Mouse (Mus musculus) hindbrain, embryonic 14.5 days (tissue): ENCODE results near the gene Hmgb1. TPM values are rescaled to one million over a fixed set of nuclear protein-coding genes. Genes with fewer than 3 reads are reported as not detected.

Experiments used
- ATAC-seq: fragments of 200-750 bp; cut with Nextera tagmentation; 2 replicates; pipeline ENCODE4 v1.8.0; 2017; ENCODE audit warnings: moderate number of reproducible peaks, mild to moderate bottlenecking, moderate TSS enrichment, moderate library complexity; ENCODE audit not compliant: low FRiP score
- DNase-seq: peaks from one replicate; pipeline ENCODE4 v3.0.0-alpha.2; 2015; ENCODE audit warnings: low spot score
- H3K27ac ChIP-seq: fragments of 300-500 bp; sonication (generic); 2 replicates; pipeline ENCODE4 v1.5.1; 2014; ENCODE audit warnings: mild to moderate bottlenecking, moderate library complexity
- H3K27me3 ChIP-seq: fragments of 300-500 bp; sonication (generic); 2 replicates; pipeline ENCODE4 v1.6.1; 2014; ENCODE audit warnings: mild to moderate bottlenecking, low read length, mixed read lengths; ENCODE audit not compliant: control insufficient read depth, insufficient read depth
- H3K36me3 ChIP-seq: fragments of 300-500 bp; sonication (generic); replicated peaks from 2 replicates; pipeline ENCODE4 v1.6.1; 2014; ENCODE audit not compliant: control insufficient read depth, insufficient read depth
- H3K4me1 ChIP-seq: fragments of 300-500 bp; sonication (generic); replicated peaks from 2 replicates; pipeline ENCODE4 v1.6.1; 2014; ENCODE audit warnings: antibody characterized with exemption, low read length, mixed read lengths; ENCODE audit not compliant: control insufficient read depth, insufficient read depth
- H3K4me2 ChIP-seq: fragments of 300-500 bp; sonication (generic); replicated peaks from 2 replicates; pipeline ENCODE4 v1.6.1; 2014; ENCODE audit warnings: mild to moderate bottlenecking, moderate library complexity
- H3K4me3 ChIP-seq: fragments of 300-500 bp; sonication (generic); replicated peaks from 2 replicates; pipeline ENCODE4 v1.5.1; 2014; ENCODE audit warnings: mild to moderate bottlenecking, low read length
- H3K9ac ChIP-seq: fragments of 300-500 bp; sonication (generic); 2 replicates; pipeline ENCODE4 v1.6.1; 2014
- H3K9me3 ChIP-seq: fragments of 300-500 bp; sonication (generic); 2 replicates; pipeline ENCODE4 v1.6.1; 2016; ENCODE audit warnings: low read length; ENCODE audit not compliant: control insufficient read depth
- WGBS: fragments of 180-500 bp; shearing (Covaris S2); extraction: QIAGEN DNeasy Blood & Tissue Kit; methylation state at CpG from one replicate; pipeline ENCODE4 v1.1.7; 2014; 5-methylcytosine and 5-hydroxymethylcytosine counted together
- polyA plus RNA-seq: library from polyadenylated mRNA; unstranded; fragments of >200 nt; fragmentation: Nextera tagmentation; extraction: Ambion mirVana; gene quantifications from 2 replicates; pipeline ENCODE4 v1.2.1, GENCODE M21; 2014

The Hmgb1 gene
- polyA plus RNA-seq, 1 experiment from 2014 or later, result 792 TPM

- Histone ChIP-seq H3K36me3 (no peaks in the 10 kb centered on the region), H3K4me2 (no peak overlapping the region), H3K4me3 (no peak overlapping the region), H3K27ac (no peak overlapping the region), H3K9ac (no peak overlapping the region), H3K27me3 (no peaks in the 10 kb centered on the region), H3K9me3 (no peaks in the 10 kb centered on the region), H3K4me1 (no peaks in the 10 kb centered on the region)
- DNase-seq (no peak), ATAC-seq (no peak)
- 97% methylated on average over 5 of the region's 5 CpGs for WGBS
Observed at GRCm38 (mm10) chr5:149071546-149071945, 112.7 kb downstream of the Hmgb1 start.

DNA sequence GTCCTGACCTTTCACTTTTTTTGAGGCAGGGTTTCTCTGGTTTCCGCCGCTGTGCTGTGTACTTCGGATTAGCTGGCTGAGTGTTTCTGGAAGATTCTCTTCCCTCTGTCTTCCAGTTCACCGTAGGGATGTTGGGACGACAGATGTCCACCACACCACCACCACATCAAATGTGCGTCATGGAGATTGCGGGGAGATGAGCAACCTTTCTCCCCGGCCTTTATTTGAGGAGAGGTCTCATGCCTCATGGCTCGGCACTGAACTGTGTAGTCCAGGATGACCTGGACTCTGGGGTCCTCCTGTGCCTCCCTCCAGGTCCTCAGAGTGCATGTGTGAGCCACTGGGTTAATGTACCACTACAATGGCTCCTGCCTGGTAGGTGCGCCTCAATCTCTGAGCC, 115.5 kb downstream of the Hmgb1 start:
- WGBS, result 97% methylated on average over 10 of the region's 10 CpGs
- Histone ChIP-seq H3K9me3 (no peaks in the 10 kb centered on the region), H3K27ac (no peak overlapping the region), H3K9ac (no peak overlapping the region), H3K27me3 (no peaks in the 10 kb centered on the region), H3K4me2 (no peak overlapping the region), H3K36me3 (no peaks in the 10 kb centered on the region), H3K4me3 (no peak overlapping the region), H3K4me1 (no peaks in the 10 kb centered on the region)
- no peak for DNase-seq
- ATAC-seq, result no peak

DNA sequence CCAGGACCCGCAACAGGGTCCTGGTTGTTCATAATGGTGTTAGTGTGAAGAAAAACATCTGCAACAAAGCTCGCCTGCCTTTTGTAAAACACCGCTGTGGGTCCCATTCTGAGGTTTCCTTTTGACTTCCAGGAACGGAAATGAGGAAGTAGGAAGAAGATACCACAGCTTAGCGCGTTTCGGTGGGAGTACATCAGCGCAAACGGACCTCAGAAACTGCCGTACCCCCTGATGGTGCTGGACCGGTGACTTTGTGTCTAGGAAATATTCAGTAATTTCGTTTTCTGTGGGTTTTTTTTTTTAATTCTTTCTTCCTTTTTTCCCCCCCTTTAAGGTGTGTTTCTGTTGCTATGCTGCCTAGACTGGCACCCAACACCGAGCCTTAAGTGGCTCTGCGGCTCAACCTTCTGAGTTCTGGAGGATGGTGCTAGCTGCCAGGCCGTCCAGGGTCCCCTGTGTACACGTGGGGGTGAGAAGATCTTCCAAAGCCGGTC, 116.0 kb downstream of the Hmgb1 start:
- no peaks in the 10 kb centered on the region for H3K27me3 ChIP-seq
- WGBS, result 87% methylated on average over 17 of the region's 17 CpGs
- H3K4me2 ChIP-seq, result no peak overlapping the region
- no peak overlapping the region for H3K27ac ChIP-seq
- H3K9me3 ChIP-seq, result no peaks in the 10 kb centered on the region
- no peaks in the 10 kb centered on the region for H3K4me1 ChIP-seq
- DNase-seq (no peak), ATAC-seq (no peak)
- H3K36me3 ChIP-seq, result no peaks in the 10 kb centered on the region
- no peak overlapping the region for H3K4me3 ChIP-seq
- no peak overlapping the region for H3K9ac ChIP-seq

DNA sequence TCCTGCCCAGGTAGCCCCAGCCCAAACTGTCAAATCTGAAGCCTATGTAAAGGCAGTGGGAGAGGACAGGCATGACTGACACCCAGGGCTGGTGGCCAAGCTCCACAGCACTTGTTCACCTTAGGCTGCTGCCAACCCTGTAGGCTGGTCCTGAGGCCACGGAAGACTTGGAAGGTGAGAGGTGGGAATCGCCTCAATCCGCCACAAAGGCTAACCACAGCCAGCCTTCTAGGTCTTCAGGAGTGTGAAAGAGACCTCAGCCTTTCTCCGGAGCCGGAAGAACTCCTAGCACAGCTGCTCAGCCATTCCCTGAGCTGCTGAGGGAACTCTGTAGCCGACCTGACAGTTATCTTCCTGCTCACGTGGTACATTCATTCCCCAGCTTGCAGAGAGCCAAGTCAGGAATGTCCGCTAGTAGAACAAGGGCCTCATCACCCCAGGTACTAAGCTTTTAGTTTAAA, 116.8 kb downstream of the Hmgb1 start:
- WGBS, result 69% methylated on average over 8 of the region's 8 CpGs
- Histone ChIP-seq H3K4me2 (no peak overlapping the region), H3K36me3 (no peaks in the 10 kb centered on the region), H3K9ac (no peak overlapping the region), H3K9me3 (no peaks in the 10 kb centered on the region), H3K4me3 (no peak overlapping the region), H3K27me3 (no peaks in the 10 kb centered on the region), H3K4me1 (no peaks in the 10 kb centered on the region), H3K27ac (no peak overlapping the region)
- DNase-seq (no peak), ATAC-seq (no peak)

DNA sequence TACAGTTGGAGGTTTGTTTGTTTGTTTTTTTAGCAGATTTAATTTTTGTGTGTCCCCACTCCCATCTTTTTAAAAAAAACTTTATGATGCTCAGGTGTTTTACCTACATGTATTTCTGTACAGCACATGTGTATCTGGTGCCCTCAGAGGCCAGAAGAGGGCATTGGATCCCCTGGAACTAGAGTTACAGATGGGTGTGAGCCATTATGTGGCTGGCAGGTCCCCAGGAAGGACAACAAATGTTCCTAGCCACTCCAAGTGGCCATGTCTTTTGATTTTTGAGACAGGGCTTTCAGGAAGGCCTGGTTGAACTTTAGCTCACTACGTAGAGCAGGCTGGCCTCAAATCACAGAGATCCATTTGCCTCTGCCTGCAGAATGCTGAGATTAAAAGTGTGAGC, 121.5 kb downstream of the Hmgb1 start:
- no peak for DNase-seq
- Histone ChIP-seq H3K36me3 (no peaks in the 10 kb centered on the region), H3K9ac (no peak overlapping the region), H3K27ac (no peak overlapping the region), H3K9me3 (no peaks in the 10 kb centered on the region), H3K4me2 (no peak overlapping the region), H3K4me1 (no peaks in the 10 kb centered on the region), H3K27me3 (no peaks in the 10 kb centered on the region), H3K4me3 (no peak overlapping the region)
- WGBS, result 83% methylated on average over 1 of the region's 1 CpGs
- ATAC-seq, result no peak

- no peaks in the 10 kb centered on the region for H3K9me3 ChIP-seq
- no peaks in the 10 kb centered on the region for H3K27me3 ChIP-seq
- peak overlapping the region; percentile 86 for H3K4me3 ChIP-seq
- peak overlapping the region; percentile 94 for H3K4me2 ChIP-seq
- WGBS, result 5% methylated on average over 23 of the region's 34 CpGs
- peaks cover 18% of the 10 kb centered on the region for H3K4me1 ChIP-seq
- H3K9ac ChIP-seq, result peak overlapping the region; percentile 99
- peak overlapping the region; percentile 46; the same call in 1 of the 2 replicates for H3K27ac ChIP-seq
- DNase-seq, result no peak
- ATAC-seq, result peak; percentile 26
- peaks cover 17% of the 10 kb centered on the region for H3K36me3 ChIP-seq
Observed at GRCm38 (mm10) chr5:149053352-149054168, 130.7 kb downstream of the Hmgb1 start.

- peak overlapping the region; percentile 94 for H3K4me2 ChIP-seq
- peaks cover 18% of the 10 kb centered on the region for H3K4me1 ChIP-seq
- peak overlapping the region; percentile 99 for H3K27ac ChIP-seq
- peak; percentile 97 for DNase-seq
- peak; percentile 97 for ATAC-seq
- no peaks in the 10 kb centered on the region for H3K27me3 ChIP-seq
- H3K4me3 ChIP-seq, result peak overlapping the region; percentile 86
- under 1% methylated on average over 97 of the region's 110 CpGs for WGBS
- no peaks in the 10 kb centered on the region for H3K9me3 ChIP-seq
- H3K36me3 ChIP-seq, result peaks cover 17% of the 10 kb centered on the region
- H3K9ac ChIP-seq, result peak overlapping the region; percentile 99
Observed at GRCm38 (mm10) chr5:149052421-149053338, 131.6 kb downstream of the Hmgb1 start.

- Histone ChIP-seq H3K4me1 (peaks cover 18% of the 10 kb centered on the region), H3K9me3 (no peaks in the 10 kb centered on the region), H3K9ac (peak overlapping the region; percentile 99), H3K4me2 (peak overlapping the region; percentile 86), H3K27me3 (no peaks in the 10 kb centered on the region), H3K36me3 (peaks cover 19% of the 10 kb centered on the region), H3K27ac (peak overlapping the region; percentile 99), H3K4me3 (peak overlapping the region; percentile 86)
- DNase-seq, result peak; percentile 86
- under 1% methylated on average over 65 of the region's 120 CpGs for WGBS
- ATAC-seq, result peak; percentile 54
Observed at GRCm38 (mm10) chr5:149051571-149052420, 132.5 kb downstream of the Hmgb1 start.
